Mouse (Mus musculus): ENCODE measurements around the gene Fcgr2b.

- TF ChIP-seq SMC3 (IDR thresholded peaks at IDR 0.05; ENCODE audit: low read depth, low read length) (no peak), TCF12 (IDR thresholded peaks at IDR 0.05; ENCODE audit: low read depth, low read length) (no peak), HCFC1 (IDR thresholded peaks at IDR 0.05; ENCODE audit: low read depth, low read length) (no peak), ZKSCAN1 (IDR thresholded peaks at IDR 0.05; ENCODE audit: low read depth, low read length) (no peak), CTCF (IDR thresholded peaks at IDR 0.05 in 2 of 3, conservative IDR thresholded peaks at IDR 0.05 in 1 of 3; ENCODE audit: control insufficient read depth in 1 of 3, insufficient read depth in 1 of 3, low read depth in 2 of 3, low read length in 3 of 3, poor library complexity in 1 of 3, severe bottlenecking in 1 of 3) (no peak), NRF1 (IDR thresholded peaks at IDR 0.05; ENCODE audit: insufficient read depth, low read depth, low read length, poor library complexity, severe bottlenecking) (no peak), CHD2 (IDR thresholded peaks at IDR 0.05; ENCODE audit: low read length) (no peak), UBTF (IDR thresholded peaks at IDR 0.05; ENCODE audit: borderline replicate concordance, insufficient read depth, low read depth, low read length) (no peak), POLR2A (IDR thresholded peaks at IDR 0.05; ENCODE audit: control insufficient read depth in 1 of 2, insufficient read depth in 1 of 2, low read depth in 1 of 2, low read length in 2 of 2, poor library complexity in 1 of 2) (no peak), ETS1 (IDR thresholded peaks at IDR 0.05; ENCODE audit: low read depth, low read length) (no peak), KAT2A (conservative IDR thresholded peaks at IDR 0.05; ENCODE audit: low read depth, low read length) (no peak), MEF2A (IDR thresholded peaks at IDR 0.05; ENCODE audit: extremely low read depth, insufficient replicate concordance, low read depth, low read length, poor library complexity, severe bottlenecking) (no peak)
Measured at GRCm38 (mm10) chr1:171016676-171017356, 40.5 kb upstream of the Fcgr2b start.

Data from MEL (cell line).